Mouse (Mus musculus) CD4-positive naive resting alpha-beta T cell, adult 76 days (primary cell): ENCODE data around the gene Otub2. TPM values are rescaled to one million over a fixed set of nuclear protein-coding genes. Genes with fewer than 3 reads are reported as not detected.

Experiments used
- total RNA-seq: library from RNA; stranded (reverse); gene quantifications from one replicate; pipeline ENCODE4 v1.2.4, GENCODE M21; 2023

The Otub2 gene
- 2.4 TPM for total RNA-seq

DNA sequence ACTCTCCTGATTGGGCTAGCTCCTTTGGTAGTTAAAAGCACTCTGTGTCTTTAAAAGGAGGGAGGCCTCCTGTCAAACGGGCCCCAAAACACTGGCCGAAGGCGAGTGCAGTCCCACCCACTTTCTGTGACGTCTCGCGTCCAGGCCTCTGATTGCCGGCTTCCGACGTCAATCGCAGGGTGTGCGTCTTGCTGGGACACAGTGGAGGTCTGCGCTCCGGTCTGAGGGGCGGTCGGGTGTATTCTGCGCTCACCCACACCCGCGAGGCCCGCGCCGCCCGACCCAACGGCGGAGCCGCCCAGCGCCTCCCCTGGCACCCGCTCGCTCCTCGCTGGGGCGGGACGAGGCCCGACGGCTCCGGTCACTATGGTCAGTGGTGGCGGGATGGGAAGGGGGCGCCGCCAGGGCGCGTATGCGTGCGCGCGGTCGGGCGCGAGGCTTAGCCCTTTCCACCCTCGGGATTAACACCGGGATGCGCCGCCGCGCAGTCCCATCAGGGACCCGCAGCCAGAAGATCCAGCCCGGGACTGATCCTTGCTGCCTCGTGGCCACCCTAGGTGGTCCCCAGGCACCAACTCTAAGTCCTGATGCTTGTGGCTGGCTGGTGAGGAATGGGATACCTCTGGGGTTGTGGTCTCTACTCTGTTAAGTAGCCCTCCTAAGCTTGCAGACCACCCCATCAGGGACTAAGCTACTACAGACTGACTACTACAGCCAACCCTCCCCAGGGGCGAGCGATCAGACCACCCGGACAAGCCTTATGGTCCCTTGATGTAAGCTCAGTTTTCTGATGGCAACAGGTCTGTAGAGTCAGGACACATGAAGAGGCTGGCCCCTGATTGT lies at the start of gene Otub2:
TSS of gene Otub2 (plus strand) at position 178 of the 843 bp plus-strand sequence.

DNA sequence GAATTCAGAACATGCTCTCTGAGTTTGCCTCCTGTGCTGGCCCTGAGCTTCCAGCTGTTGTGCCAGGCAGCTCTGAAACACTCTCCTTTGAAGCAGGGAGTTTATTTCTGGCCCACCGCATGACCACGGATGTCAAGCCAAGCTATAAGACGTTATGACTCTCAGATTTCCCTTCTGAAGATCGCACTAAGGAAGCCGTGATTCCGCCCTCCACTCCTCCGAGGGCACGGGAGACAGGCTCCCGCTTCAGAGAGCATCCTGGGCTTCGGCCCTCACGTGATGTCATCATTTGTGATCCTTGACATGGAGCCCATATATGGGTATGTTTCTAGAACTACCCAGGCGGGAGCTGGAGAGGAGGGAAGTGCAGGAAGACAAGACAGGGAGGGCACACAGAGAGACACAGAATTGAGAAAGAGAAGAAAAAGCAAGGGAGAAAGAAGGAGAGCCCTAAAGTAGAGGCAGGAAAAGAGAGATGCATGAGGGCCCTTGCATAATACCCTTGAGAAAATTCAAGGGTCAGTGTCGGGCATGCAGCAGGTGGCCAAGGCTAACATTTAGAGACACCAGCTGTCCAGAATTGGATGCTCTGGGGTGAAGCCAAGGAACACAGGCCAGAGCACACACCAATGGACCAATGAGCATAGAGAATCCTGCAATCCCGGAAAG lies 32.6 kb upstream of the Otub2 start, which contains the start of gene Asb2:
TSS of gene Asb2 (minus strand) at position 256 of the 669 bp plus-strand sequence.

DNA sequence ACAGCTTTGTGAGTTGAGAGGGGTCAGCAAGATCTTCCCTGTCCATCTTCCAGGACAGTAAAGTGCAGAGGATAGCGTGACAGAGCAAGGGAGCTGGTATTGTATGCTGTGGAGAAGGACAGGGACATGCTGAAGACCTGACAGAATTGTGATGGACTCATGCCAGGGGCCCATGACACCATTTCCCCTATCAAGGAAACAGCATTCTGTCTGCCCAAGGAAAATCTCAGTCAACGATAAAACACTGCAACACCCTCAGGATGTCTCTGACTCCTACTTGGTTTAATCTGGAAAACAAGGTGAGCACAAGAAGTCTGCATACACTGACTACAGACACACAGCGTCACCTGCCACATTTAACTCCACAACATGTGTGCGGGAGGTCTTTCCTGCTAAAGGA lies 19.2 kb downstream of the Otub2 start, which contains the start of gene 9330161L09Rik:
TSS of gene 9330161L09Rik (minus strand) at position 101 of the 400 bp plus-strand sequence.

DNA sequence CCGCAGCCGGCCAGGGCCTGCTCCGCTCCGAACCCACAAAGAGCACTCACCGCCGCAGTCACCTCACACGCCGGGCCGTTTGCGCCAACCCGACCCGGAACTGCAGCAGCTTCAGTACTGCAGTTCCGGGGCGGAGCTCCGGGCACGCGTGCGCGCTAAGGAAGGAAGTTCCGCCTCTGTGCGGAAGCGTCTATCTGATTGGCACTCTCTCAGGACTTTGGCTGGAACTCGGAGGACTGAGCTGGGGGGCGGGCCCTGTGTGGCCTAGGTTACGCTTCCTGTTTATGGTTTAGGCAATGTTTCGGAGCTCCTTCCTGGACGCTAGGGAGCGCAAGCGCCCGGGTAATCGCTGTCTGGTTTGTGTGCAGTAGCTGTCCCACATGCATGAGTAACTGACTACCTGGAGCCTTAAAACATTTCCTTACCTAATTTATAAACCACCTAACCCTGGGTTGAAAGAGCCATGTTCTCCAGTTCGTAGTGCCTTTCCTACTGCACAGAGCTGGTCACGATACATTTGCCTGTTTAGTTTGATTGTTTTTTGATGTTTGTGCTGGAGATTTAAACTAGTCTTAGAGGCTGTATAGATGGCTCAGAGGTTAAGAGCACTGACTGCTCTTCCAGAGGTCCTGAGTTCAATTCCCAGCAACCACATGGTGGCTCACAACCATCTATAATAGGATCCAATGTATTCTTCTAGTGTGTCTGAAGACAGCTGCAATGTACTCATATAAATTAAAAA lies 37.4 kb downstream of the Otub2 start, which contains the start of gene Ddx24:
TSS of gene Ddx24 (minus strand) at position 102 of the 742 bp plus-strand sequence.

DNA sequence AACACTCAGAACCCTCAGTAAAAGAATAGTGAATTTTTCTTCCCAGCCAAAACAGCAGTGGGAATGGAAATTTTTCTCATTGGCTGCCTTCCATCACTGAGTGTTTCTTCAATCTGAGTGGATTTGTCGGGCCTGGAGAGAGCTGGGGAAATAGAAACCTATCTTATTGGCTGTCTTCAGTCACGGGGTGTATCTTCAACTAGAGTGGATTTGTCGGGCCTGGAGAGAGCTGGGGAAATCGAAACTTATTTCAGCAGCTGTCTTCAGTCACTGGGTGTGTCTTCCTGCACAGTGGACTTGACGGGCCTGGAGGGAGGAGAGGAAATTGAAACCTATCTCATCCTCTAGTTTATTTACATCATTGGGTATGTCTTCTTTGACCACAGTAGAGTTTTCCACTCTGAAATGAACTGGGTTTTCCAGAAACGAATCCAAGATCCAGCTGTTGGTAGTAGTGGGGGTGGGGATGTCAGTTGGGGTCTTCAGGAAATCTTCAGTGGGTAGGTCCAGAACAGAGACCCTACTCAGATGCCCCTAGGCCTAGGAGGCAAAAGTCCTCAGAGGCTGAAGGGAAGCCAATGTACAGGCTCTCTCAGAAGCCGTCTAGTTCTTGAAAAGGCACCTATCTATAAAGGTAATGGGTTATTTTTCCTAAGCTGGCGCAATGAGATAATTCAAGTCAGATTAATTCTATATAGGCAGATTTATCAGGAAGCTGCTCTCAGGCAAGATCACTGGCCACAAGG lies 45.7 kb downstream of the Otub2 start, which contains the start of gene Ifi27:
TSS of gene Ifi27 (plus strand) at position 226 of the 746 bp plus-strand sequence.

DNA sequence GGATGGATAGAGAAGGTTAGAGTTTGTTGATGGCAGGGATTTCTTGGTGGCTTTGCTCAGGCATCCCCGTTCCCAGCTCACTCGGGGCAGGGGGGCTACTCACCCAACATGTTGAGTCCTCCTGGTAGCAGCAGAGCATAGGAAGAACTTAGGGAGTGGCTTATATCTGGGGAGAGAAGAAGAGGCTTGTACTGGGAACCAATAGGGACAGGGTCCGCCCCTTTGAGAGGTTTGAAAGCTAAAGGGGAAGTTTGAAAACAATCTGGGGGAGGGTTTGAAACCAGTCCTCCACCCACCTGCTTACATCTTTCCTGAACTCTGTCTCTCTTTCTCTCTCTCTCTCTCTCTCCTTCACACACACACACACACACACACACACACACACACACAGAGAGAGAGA lies 55.0 kb downstream of the Otub2 start, which contains the start of gene Ifi27l2a:
TSS of gene Ifi27l2a (minus strand) at position 157 of the 400 bp plus-strand sequence.

Other genes with a start within 250 kb of the Otub2 start
- not detected for gene Prima1, start 146.5 kb upstream of the Otub2 start, total RNA-seq
- gene Fam181a, start 77.7 kb upstream of the Otub2 start, total RNA-seq, result not detected
- gene Asb2, start 32.7 kb upstream of the Otub2 start, total RNA-seq, result 4.5 TPM
- gene 9330161L09Rik, start 19.1 kb downstream of the Otub2 start, total RNA-seq, result 13.2 TPM
- 236 TPM for gene Ddx24, start 37.1 kb downstream of the Otub2 start, total RNA-seq
- 125 TPM for gene Ifi27, start 45.5 kb downstream of the Otub2 start, total RNA-seq
- 214 TPM for gene Ifi27l2a, start 55.0 kb downstream of the Otub2 start, total RNA-seq
- gene Ifi27l2b, start 68.5 kb downstream of the Otub2 start, total RNA-seq, result not detected
- gene Ppp4r4, start 143.6 kb downstream of the Otub2 start, total RNA-seq, result not detected
- gene Serpina10, start 242.8 kb downstream of the Otub2 start, total RNA-seq, result not detected